Mouse (Mus musculus): ENCODE data around the gene Gm21976.

Gm21976 gene

DNA sequence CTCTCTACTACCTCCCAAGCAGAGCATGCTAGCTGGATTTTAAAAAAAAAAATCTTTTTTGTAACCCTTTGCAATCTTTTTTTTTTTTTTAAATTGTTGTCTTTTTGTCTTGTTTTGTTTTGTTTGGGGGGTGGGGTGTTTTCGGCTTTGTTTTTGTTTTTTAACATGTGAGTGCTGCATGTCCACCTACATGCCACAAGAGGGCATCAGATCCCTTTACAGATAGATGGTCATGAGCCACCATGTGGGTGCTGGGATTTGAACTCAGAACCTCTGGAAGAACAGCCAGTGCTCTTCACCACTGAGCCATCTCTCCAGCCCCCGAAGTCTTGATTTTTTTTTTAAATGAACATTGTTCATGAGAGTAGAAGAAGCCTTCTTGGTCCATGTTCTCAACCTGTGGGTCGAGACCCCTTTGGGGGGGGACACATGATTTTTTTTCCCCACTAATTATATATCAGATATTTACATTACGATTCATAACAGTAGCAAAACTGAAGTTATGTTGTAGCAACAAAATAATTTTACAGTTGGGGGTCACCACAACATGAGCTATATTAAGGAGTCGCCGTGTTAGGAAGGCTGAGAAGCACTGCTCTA lies 18.3 kb downstream of the Gm21976 start:
- DNase-seq (ENCODE audit: extremely low spot score, low spot score) = no peak

DNA sequence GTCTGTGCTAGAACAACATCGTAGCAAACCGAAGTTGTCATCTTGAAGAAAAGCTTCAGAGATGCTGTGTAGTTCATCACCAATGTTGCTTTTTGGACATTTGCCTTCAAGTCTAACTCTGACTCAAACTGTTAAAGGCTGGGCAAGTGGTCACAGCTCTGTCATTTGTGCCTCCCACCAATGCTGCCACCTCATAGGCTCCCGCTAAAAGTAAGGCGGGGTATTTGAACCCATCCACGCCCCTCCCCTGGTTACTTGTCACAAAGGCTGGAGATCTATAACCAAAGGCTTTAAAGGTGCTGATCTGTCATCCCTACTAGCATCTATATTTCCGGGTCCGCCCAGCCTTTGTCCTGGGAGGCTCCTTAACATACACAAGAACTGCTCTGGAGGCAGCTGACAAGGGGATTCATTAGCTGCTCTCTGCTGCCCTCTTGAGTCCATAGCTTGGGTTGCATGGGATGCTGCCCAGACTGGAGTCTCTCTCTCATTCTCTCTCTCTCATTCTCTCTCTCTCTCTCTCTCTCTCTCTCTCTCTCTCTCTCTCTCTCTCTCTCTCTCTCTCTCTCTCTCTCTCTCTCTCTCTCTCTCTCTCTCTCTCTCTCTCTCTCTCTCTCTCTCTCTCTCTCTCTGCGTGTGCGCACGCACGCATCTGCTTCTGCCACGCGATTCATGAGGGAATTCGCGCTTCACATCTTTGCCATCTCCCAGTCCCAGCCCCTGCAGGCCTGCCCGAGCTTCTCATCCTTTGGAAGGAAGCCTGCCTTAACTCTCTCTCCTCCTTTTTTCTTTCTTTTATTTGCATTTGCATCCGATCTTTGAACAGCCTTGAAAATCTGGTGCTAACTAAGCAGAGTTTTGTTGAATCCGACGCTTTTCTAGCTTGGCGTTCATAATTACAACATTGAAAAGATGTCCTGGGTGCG lies 19.4 kb downstream of the Gm21976 start:
- DNase-seq (ENCODE audit: extremely low spot score, low spot score) = peak; percentile 86

DNA sequence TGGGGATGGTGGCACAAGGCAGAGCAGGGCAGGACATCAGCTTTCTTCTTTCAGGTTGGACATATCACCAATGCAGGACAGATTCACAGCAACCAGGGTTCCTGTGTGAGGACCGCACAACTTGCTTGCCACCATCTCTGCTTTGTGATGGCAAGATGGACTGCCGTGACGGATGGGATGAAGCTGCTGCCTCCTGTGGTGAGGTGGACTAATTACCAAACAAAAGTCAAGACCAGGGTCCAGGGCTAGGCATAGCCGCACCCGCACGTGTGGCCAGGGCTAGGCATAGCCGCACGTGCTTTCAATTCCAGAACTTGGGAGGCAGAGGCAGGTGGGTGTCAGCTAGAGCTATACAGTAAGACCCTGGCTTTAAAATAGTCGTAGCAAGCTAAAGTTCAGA lies 25.6 kb downstream of the Gm21976 start:
- DNase-seq (ENCODE audit: extremely low spot score, low spot score) = no peak

DNA sequence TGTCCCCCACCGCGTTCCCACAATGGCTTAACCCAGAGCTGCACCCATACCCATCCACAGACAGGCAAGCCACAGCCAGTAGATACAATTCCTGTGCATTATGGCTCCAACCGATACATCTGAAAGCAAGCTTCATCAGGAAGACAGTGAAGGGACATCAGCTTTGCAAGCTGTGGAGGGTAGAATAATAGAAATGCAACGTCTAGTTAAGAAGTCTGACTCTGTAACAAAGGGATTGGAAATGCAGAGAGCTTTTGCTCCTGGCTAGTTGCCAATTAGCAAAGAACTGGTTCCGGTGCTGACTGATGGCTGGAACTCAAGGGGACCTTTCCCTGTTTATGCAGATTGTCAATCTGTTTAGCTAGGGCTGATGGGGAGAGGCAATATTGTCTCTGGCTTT lies 26.7 kb downstream of the Gm21976 start:
- no peak for DNase-seq (ENCODE audit: extremely low spot score, low spot score)

DNA sequence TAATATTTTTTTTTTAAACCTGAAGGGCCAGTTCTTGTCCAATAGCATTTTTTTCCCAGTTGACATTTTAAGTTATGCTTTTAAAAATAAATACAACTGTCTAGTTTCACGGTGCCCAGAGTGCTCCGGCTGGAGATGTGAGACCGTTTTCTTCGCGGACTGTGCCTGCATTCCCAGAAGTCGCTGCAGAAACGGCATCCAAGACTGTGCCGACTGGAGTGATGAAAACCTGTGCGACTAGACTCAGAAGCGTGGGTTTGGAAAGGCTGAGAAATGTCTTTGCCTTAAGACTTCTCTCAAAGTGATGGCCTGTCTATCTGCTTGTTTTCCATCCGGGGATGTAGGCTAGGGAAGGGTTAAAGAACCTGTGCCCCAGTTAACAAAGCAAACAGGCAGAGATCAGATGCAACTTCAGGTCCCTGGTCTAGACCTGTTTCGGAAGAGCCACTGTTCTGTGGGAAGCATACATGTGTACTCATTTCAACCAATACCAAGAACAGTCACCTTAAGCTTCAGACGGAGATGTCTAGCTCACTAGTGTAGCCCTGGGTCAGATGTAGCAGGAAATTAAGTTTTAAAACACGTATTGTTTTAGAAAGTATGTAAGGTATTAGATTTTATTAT lies 27.3 kb downstream of the Gm21976 start:
- no peak for DNase-seq (ENCODE audit: extremely low spot score, low spot score)

DNA sequence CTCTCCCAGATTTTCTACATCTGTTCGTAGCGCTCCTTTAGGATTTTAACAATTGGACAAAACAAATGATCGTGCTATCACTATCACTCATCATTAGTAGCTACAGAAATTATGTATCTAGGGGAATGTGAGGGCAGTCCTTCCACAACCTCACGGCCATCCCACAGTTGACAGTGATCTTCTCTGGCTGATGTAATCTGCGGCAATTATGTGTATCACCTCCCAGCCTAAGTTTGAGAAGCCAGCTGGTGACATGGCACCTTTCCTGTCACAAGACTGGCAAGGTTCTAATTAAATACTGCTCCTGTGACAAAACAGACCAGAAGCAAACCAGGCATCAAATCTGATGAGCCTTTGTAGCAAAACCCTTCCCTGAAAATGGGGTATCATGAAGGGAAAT lies 28.3 kb downstream of the Gm21976 start:
- DNase-seq (ENCODE audit: extremely low spot score, low spot score) = no peak

DNA sequence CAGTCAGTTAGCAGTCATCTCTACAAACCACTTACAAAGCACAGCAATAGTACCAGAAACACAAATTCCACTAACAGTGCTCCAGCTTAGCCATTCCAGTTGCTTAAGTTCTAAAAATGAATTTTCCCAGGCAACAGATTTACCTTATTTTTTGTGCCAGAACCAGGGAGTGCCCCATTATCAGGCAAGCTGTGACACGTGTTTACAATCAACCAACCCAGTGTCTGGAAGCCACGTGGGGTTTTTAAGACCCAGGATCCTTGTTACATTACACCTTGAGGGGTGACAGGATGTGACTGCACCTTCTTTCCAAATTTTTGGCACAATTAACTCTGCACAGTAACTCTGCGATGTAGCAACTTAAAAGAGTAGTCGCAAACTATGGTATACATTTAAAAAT lies 29.0 kb downstream of the Gm21976 start:
- DNase-seq (ENCODE audit: extremely low spot score, low spot score) = no peak

DNA sequence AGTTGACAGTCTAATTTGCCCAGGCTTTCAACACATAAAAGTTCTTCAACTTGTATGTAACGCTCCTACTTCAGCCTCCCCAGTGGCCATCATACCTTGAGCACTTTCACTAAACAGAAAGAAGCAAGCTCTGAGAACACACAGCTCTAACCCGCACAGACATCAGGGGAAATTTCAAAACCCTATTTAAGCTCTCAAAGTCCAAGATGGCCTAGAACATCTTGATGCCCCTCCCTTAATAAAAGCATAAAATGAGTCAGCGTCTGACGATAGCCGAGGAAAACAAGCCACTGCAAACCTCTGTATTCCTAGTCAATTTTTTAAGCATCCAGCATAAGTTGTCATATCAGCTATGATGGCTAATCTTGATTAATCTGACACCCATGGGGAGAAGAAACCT lies 31.9 kb downstream of the Gm21976 start:
- DNase-seq (ENCODE audit: extremely low spot score, low spot score) = no peak

DNA sequence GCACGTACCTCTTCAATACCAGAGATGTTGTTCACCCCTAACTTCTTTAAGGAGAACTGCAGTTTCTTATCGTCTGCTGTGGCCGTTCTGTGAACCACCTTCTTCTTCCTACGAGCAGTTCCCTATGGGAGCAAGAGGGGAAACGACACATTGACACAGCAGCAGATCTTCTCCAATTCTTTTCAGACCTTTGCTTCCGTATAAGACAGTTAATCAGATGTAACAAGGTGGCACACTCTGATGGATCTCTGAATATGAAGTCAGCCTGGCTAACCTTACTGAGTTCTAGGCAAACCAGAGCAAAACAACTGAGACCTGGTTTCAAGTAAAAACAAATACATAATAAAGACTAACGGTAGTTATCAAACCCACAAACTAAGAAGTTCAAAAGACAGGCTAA lies 33.9 kb downstream of the Gm21976 start:
- no peak for DNase-seq (ENCODE audit: extremely low spot score, low spot score)

DNA sequence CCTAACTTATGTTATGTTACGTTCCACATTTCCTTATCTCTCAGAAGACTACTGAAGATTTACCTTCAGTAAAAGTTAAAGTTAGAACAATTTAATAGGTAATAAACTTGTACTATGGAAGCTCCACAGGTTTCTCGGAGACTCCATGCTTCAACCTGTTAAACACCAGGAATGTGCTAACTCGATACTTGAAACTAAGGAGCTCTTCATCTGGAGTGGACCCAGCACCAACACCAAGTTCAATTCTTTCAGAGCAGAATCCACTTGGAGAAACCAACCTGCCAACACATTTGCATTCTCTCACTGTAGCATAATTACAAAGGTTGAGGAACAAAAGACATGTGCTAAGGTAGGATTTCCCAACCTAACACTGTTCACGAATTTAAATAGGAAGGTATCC lies 35.4 kb downstream of the Gm21976 start:
- DNase-seq (ENCODE audit: extremely low spot score, low spot score) = no peak

DNA sequence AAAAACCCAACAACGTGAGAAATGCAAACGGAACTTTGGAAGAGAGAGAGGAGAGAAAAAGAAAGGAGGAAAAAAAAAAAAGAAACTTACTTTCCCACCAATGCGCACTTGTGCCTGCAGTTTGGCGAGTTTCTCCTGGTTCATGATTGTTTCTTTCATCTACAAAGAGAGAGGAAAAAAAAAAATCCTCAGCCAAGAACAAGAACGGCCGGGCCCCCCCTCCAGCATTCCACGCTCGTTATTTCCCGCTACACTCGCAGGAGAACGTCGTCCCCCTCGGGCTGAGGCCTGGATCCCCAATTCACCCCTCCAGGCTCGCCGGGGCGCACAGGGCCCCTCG lies 36.4 kb downstream of the Gm21976 start:
- no peak for DNase-seq (ENCODE audit: extremely low spot score, low spot score)

DNA sequence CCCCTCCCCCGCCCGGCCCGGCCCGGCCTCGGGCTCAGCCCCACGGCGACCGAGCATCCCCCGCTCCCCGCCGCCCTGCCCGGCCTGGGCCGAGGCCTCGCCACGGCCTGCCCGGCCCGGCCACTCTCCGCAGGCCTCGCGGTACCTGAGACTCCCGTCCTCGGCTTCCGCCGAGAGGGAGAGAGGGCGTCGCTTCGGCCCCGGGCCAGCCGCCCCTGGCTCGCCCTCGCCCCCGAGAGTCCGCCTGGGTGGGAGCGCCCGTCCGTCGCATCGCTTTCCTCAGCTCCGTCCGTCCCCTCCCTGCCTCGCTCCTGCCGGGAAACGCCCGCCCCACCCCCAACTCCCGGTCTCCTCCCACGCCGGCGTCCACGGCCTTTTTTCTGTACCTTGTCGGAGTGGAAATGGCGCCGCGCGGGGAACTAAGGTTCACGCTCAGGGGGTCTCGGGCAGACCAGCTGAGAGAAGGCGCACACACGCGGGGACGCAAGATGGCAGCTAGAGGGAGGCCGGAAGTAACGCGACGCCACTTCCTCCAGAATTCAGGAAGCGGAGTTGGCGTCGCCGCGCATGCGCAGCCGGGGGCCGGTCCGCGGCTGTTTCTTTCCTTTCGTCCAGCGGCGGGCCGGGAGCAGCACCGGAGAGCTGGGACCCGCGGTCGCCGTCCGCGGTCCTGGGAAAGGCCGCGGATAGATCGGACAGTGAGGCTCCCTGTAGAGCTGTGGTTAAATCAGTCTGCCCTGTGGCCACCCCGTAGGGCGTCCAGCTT lies 37.0 kb downstream of the Gm21976 start, which contains the start of gene Btf3:
Btf3 (minus strand) TSS at position 527 of the 766 bp plus-strand sequence.
- DNase-seq (ENCODE audit: extremely low spot score, low spot score) = peak; percentile 97

DNA sequence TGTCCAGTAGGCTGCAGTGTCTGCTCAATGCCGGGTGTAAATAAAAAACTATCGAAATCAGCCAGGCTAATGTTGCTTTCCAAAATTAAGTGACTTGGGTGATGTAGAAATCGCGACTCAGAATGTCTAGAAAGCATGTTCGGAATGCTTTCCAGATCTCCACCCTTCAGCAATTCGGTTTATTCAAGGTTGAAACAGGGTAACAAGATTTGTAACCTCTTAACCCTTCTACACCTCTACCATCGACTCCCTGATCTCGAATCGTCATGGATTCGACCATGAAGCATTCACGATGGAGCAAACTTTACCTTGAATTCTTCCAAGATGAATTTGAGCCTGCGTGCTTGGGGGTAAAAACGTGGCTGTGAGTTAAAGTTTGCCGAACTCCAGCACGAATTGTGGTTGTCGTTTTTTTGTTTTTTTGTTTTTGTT lies 37.6 kb downstream of the Gm21976 start:
- no peak for DNase-seq (ENCODE audit: extremely low spot score, low spot score)

DNA sequence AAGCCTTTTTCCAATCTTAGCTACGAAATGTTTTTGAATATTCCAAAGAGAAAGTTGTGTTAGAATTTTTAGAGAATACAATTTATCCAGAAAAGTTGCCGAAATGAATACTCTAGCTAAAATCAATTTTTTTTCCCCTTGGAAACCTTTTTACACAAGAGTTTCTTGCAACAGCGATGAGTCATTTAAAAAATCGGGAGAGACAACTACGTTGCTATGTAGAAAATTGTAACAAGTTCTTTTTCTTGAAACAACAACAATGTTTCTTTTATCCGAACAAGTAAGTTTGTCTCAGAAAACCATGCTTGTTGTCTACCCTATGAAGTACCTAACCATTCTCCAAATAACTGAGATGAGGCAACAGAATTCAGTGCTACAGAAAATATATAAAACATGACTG lies 38.2 kb downstream of the Gm21976 start:
- DNase-seq (ENCODE audit: extremely low spot score, low spot score) = no peak

DNA sequence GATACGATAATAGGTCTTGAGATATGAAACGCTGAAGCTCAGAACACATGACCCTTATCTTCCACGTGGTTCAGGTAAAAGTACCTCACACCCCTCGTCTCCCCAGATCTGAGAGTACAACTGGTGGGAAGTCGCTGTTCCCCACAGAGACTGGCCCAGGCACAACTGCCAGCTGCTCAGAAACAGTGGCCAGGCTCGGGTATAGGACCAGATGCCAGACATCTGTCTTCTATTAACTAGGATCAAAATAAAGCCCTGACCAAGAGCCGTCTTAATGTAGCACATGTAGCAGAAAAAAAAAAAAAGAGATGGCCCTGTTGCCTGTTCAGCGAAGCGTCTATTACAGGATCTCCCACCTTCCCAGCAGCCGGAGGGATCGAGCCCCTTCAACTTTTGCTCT lies 45.3 kb downstream of the Gm21976 start:
- DNase-seq (ENCODE audit: extremely low spot score, low spot score) = no peak

DNA sequence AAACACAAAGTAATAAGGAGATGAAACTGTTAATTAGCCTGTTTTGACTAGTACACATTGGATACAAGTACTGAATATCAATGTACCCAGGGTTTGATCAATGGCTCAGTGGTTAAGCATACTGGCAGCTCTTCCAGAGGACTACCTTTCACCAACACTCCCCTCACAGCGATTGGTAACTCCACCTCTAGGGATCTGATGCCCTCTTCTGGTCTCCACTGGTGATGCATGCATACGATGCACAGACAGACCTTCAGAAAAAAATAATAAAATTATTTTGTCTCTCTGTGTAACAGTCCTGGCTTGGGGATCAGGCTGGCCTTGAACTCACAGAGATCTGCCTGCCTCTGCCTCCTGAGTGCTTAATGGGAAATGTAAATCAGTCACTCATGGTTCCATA lies 52.4 kb downstream of the Gm21976 start:
- no peak for DNase-seq (ENCODE audit: extremely low spot score, low spot score)

DNA sequence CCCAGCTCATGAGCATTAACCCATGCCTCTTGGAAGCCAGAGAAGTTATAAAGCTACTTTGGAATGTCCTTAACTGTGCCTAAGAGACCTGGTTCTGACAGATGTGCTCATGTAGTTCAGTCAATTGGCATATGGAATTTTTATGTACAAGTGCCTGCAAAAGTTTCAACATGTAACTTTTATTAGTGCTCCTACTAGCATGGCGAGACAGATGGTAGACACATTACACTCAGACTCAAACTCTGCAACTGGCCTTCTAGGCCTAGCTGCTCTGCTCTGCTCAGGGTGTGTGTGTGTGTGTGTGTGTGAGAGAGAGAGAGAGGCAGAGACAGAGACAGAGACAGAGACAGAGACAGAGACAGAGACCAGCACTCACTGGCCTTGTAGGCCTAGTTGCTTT lies 56.5 kb downstream of the Gm21976 start:
- DNase-seq (ENCODE audit: extremely low spot score, low spot score) = no peak

DNA sequence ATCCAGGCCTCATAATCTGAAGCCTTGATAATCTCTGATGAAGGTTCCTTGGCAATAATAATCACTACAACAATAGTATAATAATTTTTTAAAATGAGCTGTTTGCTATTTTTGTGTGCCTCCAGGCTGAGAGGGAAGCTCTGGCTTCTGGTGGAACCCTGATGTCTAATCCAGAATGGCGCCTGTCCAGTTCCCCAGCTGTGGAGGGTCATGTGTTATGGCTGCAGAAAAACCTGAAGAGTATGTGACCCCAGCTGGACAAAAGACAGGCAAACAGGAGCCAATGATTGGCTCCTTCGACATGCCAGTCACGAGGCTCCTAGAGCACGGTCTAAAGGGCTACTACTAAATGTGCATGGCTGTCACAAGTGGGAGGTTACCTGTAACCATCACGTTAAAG lies 60.8 kb downstream of the Gm21976 start:
- DNase-seq (ENCODE audit: extremely low spot score, low spot score) = no peak

DNA sequence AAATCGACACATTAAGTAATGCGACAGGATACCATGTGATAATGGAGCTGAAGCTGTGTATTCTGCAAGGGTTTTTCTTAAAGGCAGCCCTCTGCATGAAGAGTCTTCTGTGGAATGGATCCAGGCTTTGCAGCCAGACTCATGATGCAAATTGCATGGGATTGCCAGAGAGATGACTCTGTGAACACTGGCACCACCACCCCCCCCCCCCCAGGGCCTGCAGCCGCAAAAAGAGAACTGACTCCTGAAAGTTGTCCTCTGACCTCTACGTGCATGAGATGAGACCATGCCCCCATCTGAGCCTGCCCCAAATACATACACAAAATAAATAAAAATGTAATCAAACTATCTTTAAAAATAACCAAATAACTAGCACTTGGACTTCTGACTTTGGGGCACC lies 69.8 kb downstream of the Gm21976 start:
- no peak for DNase-seq (ENCODE audit: extremely low spot score, low spot score)

DNA sequence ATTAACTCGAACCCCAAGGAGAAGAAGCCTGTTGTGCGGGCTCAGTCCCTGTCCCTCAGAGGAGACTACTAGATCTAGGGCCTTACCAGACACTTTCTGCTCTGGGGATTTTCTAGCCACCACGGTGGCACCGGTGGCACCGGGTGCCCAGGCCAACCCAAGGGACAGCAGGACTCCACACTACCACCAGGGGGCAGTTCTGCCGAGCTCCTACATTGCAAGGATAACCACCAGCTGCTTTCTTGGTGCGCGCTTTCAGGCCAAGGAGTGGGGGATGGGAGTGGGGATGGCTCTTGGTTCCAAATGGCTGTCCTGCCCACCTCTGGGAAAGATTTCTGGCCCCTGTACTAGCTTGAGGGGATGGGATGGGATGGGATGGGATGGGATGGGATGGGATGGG lies 71.8 kb downstream of the Gm21976 start:
- DNase-seq (ENCODE audit: extremely low spot score, low spot score) = peak; percentile 52

DNA sequence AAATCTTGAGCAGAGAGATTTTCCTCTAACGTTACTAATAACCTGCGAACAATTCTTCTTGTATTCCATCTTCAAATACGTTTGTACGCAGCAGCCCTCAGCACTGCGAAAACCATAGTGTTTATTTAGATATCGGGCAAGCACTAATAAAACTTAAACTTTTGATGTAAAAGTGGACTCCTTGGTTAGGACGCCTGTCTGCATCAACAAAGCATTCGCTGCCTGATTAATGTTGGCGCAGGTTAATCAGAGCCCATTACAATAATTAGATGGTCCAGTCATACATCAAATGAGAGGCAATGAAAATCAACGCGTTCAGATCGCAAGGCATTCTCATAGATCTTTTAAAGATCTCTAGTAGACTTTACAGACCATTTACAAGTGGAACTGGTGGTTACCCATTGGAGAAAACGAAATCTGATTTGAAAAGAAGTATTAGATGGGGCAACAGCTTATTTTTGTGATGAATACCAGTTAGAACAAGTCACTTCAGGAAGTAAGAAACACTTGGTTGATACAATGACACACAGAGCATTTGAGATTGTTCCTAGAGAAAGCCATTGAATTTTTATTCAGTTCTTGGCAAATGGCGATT lies 72.8 kb downstream of the Gm21976 start:
- no peak for DNase-seq (ENCODE audit: extremely low spot score, low spot score)
